Mouse (Mus musculus): ENCODE measurements around the gene Edn1.

Edn1 gene

DNA sequence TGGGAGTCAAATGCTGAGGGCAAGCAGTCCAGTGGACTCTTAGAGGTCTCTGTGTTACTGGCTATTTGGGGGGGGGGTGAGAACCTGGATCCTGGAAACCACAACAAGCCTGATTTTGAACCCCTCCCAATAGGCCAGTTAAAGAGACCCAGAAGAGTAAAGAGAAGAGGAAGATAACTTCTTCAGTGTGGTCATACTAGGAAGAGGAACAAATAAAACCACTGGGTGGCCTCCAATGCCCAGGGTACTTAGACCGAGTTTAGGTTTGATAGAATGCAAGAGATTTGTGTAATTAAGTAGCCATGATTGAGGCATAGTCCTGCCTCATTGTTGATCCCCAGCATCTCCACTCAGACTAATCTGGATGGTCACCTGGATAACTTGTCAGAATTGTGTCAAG is 14.4 kb downstream of the Edn1 start:
- DNase-seq (ENCODE audit: low read depth, low spot score) = no peak

DNA sequence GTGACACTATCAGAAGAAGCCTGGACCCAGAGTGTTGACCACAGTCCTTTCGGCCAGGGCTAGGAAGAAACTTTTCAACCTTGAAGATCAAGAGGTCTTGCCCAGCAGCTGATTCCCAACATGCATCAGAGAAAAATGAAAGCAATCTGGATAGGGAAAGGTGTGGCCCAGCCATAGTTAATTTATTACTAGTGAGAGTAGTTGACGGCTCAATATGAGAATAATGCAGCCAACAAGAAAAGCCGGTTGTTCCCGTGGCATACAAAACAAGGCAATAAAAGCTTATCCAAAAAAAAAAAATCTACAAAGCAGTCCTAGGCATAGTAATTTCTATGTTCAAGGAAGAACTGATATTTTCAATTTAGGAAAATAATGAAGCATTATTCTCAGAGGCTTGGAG is 16.5 kb downstream of the Edn1 start:
- no peak for DNase-seq (ENCODE audit: low read depth, low spot score)

DNA sequence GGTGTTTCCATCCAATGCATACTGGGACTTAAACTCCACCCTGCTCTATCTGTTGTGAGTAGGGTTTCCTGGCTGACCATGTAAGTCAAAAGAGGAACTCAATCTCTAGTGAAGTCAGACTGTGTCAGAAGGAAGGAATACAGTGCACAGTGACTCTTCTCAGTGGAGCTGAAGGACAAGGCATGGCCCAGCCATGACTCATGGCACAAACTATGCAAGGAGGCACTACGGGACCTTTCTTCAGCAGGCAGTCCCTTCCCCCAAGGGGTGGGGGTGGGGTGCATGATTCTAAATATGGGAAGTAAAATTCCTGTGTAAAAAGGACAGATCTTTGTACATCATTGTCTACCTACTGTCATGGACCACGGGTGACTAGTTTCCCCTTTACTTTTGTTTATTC is 27.3 kb downstream of the Edn1 start:
- no peak for DNase-seq (ENCODE audit: low read depth, low spot score)

DNA sequence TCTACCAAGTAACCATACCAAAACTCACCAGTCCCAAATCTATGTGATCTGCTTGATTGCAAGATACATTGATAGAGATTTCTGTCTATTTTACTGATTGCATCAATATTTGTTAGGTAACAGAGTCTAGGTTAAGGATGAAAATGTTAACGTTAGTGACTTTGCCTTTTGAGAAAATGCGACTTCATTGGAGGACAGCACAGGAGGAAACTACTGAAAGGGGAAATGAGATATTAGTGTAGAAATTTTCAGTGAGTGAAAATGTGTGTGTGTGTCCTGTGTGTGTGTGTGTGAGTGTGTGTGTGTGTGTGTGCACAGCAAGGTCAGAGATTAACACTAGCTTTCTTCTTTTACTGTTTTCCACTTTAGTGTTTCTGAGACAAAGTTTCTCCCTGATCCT is 29.8 kb downstream of the Edn1 start:
- DNase-seq (ENCODE audit: low read depth, low spot score) = no peak

DNA sequence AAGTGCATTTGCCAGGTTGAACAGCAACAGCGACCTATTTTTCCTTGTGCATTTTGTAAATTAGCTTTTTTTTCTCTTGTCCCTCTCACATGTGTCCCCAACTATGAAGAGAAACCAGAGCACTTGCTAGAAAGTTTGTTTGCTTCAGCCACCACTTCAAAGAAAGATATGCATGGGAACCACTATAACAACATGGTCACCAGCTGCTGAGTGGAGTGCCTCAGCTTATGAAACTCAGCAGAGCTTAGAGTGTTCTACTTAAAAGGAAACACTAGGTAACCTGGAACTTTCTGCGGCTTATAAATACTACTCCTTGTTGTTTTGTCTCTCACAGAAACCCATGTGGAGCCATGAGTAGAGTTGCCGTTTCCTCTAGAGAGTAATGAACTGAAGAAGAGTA is 33.7 kb downstream of the Edn1 start:
- DNase-seq (ENCODE audit: low read depth, low spot score) = no peak

DNA sequence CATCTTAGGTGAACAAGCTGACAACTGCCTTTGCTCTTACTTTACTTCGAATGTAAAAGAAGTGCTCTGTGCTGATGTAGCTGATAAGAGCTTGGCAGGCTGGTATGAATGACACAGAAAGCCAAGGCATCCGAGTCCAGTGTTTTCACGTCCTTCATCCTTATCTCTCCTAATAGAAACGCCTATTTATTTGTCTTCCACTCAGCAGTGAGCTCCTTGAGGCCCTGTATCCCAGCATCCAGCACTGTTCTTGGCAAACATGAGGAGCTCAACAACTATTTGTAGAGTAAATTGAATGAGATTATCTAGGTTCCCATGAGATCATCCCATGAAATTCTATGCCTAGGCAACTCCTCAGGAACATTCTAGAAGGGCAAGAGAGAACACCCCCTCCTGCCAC is 35.1 kb downstream of the Edn1 start:
- no peak for DNase-seq (ENCODE audit: low read depth, low spot score)

DNA sequence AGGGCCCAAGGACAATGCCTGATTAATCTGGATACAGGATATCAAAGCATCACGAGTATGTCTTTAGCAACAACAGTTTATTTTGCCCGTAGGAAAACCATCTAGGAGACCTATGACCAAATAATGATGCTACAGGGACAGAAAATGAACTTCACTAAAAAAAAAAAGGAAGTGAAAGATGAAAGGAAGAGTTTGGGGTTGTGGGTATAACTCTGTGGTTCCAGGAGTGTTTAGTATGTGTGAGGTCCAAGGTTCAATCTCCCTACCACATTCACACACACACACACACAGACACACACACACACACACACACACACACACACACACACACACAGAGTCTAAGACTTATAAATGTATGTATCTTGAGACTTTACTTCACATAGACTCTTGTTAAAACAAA is 35.8 kb downstream of the Edn1 start:
- DNase-seq (ENCODE audit: low read depth, low spot score) = no peak

DNA sequence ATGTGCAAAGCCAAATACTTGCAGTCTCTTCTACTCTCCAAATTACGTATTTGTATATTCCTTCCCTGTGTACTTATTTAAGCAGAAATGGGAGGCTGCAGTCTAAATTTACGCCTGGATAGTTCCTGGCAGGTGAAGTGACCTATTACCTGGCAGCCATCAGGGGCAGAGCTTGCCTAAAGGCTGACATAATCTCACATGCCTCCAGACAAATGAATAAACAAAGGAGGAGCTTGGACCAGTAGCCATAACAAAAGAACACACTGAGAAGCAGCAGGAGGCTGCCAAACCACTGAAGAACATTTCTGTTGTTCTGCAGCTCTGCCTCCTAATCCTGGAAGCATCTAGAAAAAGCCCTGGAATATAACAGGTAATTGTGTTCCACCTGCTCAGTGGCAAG is 38.2 kb downstream of the Edn1 start:
- no peak for DNase-seq (ENCODE audit: low read depth, low spot score)

DNA sequence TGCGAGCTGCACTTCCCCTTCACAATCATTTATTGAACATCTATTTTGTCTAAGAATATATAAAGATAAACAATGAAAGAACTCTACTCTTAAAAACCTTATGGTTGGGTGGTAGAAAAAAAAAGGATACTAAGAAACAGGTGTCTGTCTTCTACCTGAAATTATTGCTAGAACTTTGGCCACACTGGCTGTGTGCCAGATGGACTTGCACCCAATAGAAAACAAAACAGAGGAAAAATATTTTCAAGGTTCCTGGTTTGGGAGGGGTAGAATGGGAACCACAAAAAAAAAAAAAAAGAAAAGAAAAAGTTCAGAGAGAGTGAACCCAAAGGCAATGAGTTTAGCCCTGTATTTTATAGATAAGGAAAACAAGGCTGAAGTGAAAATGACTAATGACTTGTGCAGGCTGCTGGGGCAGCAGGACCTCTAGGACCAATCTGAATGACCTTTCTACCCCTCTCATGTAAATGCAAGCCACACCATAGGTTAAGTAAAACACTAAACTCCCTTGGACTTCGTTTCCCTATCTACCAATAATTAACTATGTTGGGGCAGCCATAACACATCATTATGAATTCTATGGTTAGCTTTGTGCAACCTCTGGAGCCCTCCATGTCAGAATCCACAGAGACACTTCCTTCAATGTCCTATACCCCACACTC is 40.7 kb downstream of the Edn1 start:
- no peak for DNase-seq (ENCODE audit: low read depth, low spot score)

DNA sequence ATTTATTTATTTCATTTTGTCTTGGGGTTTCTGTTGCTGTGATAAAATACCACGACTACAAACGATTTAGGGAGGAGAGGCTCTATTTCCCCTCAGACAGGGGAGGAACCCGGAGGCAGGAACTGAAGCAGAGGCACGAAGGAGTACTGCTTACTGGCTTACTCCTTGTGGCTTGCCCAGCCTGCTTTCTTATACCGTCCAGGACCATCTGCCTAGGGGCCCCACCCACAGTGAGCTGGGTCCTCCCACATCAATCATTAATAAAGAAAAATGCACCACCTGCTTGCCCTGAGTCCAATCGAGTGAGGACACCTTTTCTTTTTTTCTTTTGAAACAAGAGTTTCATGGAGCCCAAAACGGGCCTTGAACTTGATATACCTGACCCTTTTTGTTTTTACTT is 44.2 kb downstream of the Edn1 start:
- DNase-seq (ENCODE audit: low read depth, low spot score) = no peak

DNA sequence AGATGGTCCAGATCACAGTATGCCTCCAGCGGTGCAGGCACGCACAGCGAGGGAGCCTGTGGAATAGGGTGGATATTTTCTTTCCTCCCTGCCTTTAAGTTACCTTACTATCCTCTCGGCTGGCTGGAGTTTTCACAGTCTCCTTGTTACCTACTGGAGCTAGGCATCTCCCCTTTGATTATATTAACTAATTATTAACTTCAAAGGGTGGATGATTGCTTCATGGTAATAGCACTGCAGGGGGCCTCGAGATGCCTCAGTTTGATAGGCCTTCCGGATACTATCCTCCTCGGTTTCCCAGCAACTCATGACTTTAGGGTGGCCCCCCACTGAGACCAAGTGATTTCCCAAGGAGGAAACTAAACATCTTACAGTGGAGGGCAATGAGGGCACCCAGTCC is 45.1 kb downstream of the Edn1 start:
- peak; percentile 36 for DNase-seq (ENCODE audit: low read depth, low spot score)

DNA sequence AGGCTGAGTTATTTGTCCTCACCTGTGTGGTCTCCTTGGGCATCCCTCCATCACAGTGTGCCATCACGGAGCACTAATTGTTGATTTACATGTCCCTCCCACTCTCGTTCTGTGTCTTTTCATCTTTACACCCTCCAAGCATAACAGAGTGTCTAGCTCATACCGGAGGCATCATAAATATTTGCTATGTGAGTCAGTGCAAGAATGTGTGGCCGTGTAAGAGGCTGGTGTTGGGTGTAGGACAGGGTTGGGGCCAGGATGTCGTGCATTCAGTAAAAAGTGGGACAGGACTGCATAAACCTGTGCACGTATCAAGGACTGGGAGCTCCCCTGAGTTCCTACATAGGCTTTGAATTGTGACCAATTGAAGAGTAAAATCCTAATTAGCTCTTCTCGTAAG is 50.4 kb downstream of the Edn1 start:
- DNase-seq (ENCODE audit: low read depth, low spot score) = no peak

Measured in WW6 (cell line).